Mouse (Mus musculus): ENCODE measurements around the gene Olfr589. TPM values are rescaled to one million over a fixed set of nuclear protein-coding genes. Genes with fewer than 3 reads are reported as not detected.

Olfr589 gene
- not detected in 2 replicates for polyA plus RNA-seq (2012)

DNA sequence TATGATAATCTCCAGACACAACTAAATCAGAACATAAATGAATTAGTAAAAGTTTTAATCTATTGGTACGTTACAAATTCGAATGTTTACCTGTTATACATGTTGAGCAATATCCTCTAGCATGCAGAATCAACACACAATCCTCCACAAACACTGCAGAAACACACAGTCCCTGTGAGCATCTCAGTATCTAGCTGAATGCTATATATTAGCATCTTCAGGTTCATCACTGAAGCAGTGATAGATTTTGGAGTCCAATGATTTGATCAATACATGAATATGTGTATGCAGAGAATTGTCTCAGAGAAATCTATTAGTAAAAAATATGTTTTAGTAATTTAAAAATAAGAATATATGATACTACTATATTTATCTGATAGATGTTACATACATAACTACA is at the start of gene Olfr589:
Gene Olfr589, minus strand, starts transcription at position 101 of the 400 bp plus-strand sequence.

DNA sequence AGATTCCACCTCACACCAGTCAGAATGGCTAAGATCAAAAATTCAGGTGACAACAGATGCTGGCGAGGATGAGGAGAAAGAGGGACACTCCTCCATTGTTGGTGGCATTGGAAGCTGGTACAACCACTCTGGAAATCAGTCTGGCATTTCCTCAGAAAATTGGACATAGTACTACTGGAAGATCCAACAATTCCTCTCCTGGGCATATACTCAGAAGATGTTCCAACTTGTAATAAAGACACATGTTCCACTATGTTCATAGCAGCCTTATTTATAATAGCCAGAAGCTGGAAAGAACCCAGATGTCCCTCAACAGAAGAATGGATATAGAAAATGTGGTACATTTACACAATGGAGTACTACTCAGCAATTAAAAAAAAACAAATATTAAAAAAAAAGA is 28.3 kb upstream of the Olfr589 start, which contains the start of gene Olfr592:
Gene Olfr592, plus strand, starts transcription at position 301 of the 400 bp plus-strand sequence.

GRCm38 (mm10) chr7:103178240-103178639 is 22.1 kb upstream of the Olfr589 start, which contains the start of gene Olfr591:
Gene Olfr591, minus strand, starts transcription at chr7:103178340.

GRCm38 (mm10) chr7:103140579-103140978 is 15.6 kb downstream of the Olfr589 start, which contains the start of gene Olfr588-ps1:
Gene Olfr588-ps1, plus strand, starts transcription at chr7:103140879.

DNA sequence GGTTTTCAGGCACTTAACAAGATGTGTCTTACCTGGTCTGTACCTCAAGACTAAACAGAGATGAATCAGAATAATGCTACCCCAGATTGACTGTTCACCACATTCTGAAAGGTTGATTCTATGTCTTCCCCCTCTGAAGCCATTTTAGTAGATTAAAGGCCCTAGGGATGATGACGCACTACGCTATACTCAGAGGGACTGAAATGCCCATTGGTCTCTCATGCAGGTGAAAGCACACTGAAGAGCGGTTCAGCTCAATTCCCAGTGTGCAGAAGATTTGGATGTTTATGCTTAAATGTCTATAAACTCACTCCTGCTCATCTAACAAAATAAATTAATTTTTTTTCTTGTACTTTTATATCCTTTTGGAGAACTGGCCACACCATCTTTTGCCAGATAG is 30.6 kb downstream of the Olfr589 start, which contains the start of gene Olfr586:
Gene Olfr586, minus strand, starts transcription at position 101 of the 400 bp plus-strand sequence.

Other genes with a start within 250 kb of the Olfr589 start
- not detected in 2 replicates for gene Olfr571, start 238.8 kb downstream of the Olfr589 start, polyA plus RNA-seq (2012)
- gene Olfr572, start 231.9 kb downstream of the Olfr589 start, polyA plus RNA-seq (2012) = not detected in 2 replicates
- not detected in 2 replicates for gene Olfr573-ps1, start 213.8 kb downstream of the Olfr589 start, polyA plus RNA-seq (2012)
- not detected in 2 replicates for gene Olfr574, start 207.9 kb downstream of the Olfr589 start, polyA plus RNA-seq (2012)
- gene Olfr575, start 197.6 kb downstream of the Olfr589 start, polyA plus RNA-seq (2012) = not detected in 2 replicates
- gene Olfr576, start 193.7 kb downstream of the Olfr589 start, polyA plus RNA-seq (2012) = not detected in 2 replicates
- gene Olfr577, start 180.4 kb downstream of the Olfr589 start, polyA plus RNA-seq (2012) = not detected in 2 replicates
- not detected in 2 replicates for gene Olfr578, start 167.0 kb downstream of the Olfr589 start, polyA plus RNA-seq (2012)
- gene Olfr582, start 118.3 kb downstream of the Olfr589 start, polyA plus RNA-seq (2012) = not detected in 2 replicates
- not detected in 2 replicates for gene Olfr583, start 105.1 kb downstream of the Olfr589 start, polyA plus RNA-seq (2012)
- gene Olfr584, start 74.5 kb downstream of the Olfr589 start, polyA plus RNA-seq (2012) = not detected in 2 replicates
- gene Olfr585, start 58.6 kb downstream of the Olfr589 start, polyA plus RNA-seq (2012) = not detected in 2 replicates
- not detected in 2 replicates for gene Olfr586, start 30.7 kb downstream of the Olfr589 start, polyA plus RNA-seq (2012)
- not detected in 2 replicates for gene Olfr588-ps1, start 15.5 kb downstream of the Olfr589 start, polyA plus RNA-seq (2012)
- gene Olfr591, start 22.0 kb upstream of the Olfr589 start, polyA plus RNA-seq (2012) = not detected in 2 replicates
- gene Olfr592, start 28.4 kb upstream of the Olfr589 start, polyA plus RNA-seq (2012) = not detected in 2 replicates
- gene Olfr593, start 55.5 kb upstream of the Olfr589 start, polyA plus RNA-seq (2012) = not detected in 2 replicates
- not detected in 2 replicates for gene Olfr594, start 60.6 kb upstream of the Olfr589 start, polyA plus RNA-seq (2012)
- gene Usp17ld, start 96.1 kb upstream of the Olfr589 start, polyA plus RNA-seq (2012) = not detected in 2 replicates
- not detected in 2 replicates for gene Olfr596, start 149.3 kb upstream of the Olfr589 start, polyA plus RNA-seq (2012)
- gene Olfr597, start 160.0 kb upstream of the Olfr589 start, polyA plus RNA-seq (2012) = not detected in 2 replicates
- gene Olfr598, start 167.2 kb upstream of the Olfr589 start, polyA plus RNA-seq (2012) = not detected in 2 replicates
- not detected in 2 replicates for gene Olfr599, start 179.6 kb upstream of the Olfr589 start, polyA plus RNA-seq (2012)
- gene Olfr600, start 193.3 kb upstream of the Olfr589 start, polyA plus RNA-seq (2012) = not detected in 2 replicates
- gene Olfr601, start 206.3 kb upstream of the Olfr589 start, polyA plus RNA-seq (2012) = not detected in 2 replicates
- not detected in 2 replicates for gene Olfr603, start 229.8 kb upstream of the Olfr589 start, polyA plus RNA-seq (2012)

Measured in megakaryocyte-erythroid progenitor cell, adult 5 weeks (primary cell).